Comparison of ENCODE assay signal across 24 mouse cellular contexts in the genomic region with DNA sequence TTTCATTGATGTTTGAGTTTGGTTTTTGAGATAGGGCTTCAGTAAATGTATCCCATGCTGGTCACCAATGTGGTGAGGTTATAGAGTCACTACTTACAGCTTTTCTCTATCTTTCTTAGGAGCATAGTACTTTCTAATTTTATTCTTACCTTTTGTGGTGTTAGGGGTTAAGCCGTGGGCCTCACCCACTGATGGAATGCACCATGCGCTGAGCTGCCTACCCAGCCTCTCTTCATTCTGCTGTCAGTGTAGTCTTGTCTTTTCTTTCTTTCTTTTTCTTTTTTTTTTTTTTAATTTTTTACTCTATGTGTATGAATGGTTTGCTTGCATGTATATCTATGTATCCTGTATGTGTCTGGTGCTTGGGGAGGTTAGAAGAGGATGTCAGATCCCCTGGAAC. TPM values are rescaled to one million over a fixed set of nuclear protein-coding genes. Genes with fewer than 3 reads are reported as not detected.
DNase-seq lines count a peak whose midpoint lies in the region; TF ChIP-seq lines count a peak whose summit lies in the region.
"Had no signal": no experiment of that assay in that cellular context is flagged by ENCODE, and none has a peak within 500 bp of the region (broad histone marks: within the 10 kb centered on the region; RNA-seq: fewer than 3 reads in every experiment).

No protein-coding gene starts in this region.

- no peaks in the 10 kb centered on the region for H3K9me3 ChIP-seq in E14TG2a.4 (ENCODE audit: low read length)
- no peaks in the 10 kb centered on the region for H3K9me3 ChIP-seq in ES-E14 (ENCODE audit: control insufficient read depth, insufficient read depth, low read depth, low read length)
- H3K9me3 ChIP-seq: embryonic facial prominence, embryonic 13.5 days; embryonic facial prominence, embryonic 15.5 days; forebrain, embryonic 10.5 days; forebrain, embryonic 12.5 days had no signal

- in situ Hi-C loops in ES-E14 (cut with MboI; ENCODE audit: low sequenced_read_pairs in 2 of 2, unreplicated experiment in 2 of 2), result no loop called here

- H3K27me3 ChIP-seq in E14TG2a.4 (ENCODE audit: insufficient read depth, low read length), result no peaks in the 10 kb centered on the region
- H3K27me3 ChIP-seq: embryonic facial prominence, embryonic 13.5 days; embryonic facial prominence, embryonic 15.5 days; forebrain, embryonic 12.5 days had no signal

- H3K4me1 ChIP-seq in E14TG2a.4 (replicated peaks; ENCODE audit: low read depth, low read length) (peaks cover 88% of the 10 kb centered on the region), ES-E14 (ENCODE audit: control insufficient read depth in 2 of 2, insufficient read depth in 2 of 2, low read length in 2 of 2, poor library complexity in 1 of 2) (peaks cover 6 to 9% of the 10 kb centered on the region in 2 experiments; a peak in 3 of 4 replicates)

- TF ChIP-seq CTCF in E14TG2a.4 (conservative IDR thresholded peaks at IDR 0.05; ENCODE audit: low read length), result no peak

- peak overlapping the region; percentile 58; the same call in 1 of the 2 replicates for H3K27ac ChIP-seq in ES-E14 (ENCODE audit: insufficient read depth, low read depth, low read length, poor library complexity, severe bottlenecking)
- H3K27ac ChIP-seq: embryonic facial prominence, embryonic 13.5 days; embryonic facial prominence, embryonic 15.5 days; forebrain, embryonic 10.5 days; forebrain, embryonic 12.5 days had no signal

- H3K4me3 ChIP-seq in E14TG2a.4 (replicated peaks; ENCODE audit: low read length) (peak overlapping the region; percentile 50), ES-E14 (ENCODE audit: insufficient read depth in 1 of 2, low read depth in 1 of 2, low read length in 2 of 2, poor library complexity in 1 of 2, severe bottlenecking in 1 of 2) (peak overlapping the region in 1 of 2 experiments; percentile 8; a peak in 1 of 4 replicates)
- H3K4me3 ChIP-seq: embryonic facial prominence, embryonic 13.5 days; embryonic facial prominence, embryonic 15.5 days; erythroblast, embryonic 14.5 days; forebrain, embryonic 10.5 days; forebrain, embryonic 12.5 days had no signal

- no peak overlapping the region for H3K9ac ChIP-seq in ES-E14 (ENCODE audit: insufficient read depth, low read depth, low read length, poor library complexity, severe bottlenecking)
- H3K9ac ChIP-seq: embryonic facial prominence, embryonic 13.5 days; embryonic facial prominence, embryonic 15.5 days; forebrain, embryonic 12.5 days had no signal

- peaks cover 100% of the 10 kb centered on the region for H3K36me3 ChIP-seq in E14TG2a.4 (ENCODE audit: insufficient read depth, low read length)
- peaks cover 49% of the 10 kb centered on the region for H3K36me3 ChIP-seq in ES-E14 (ENCODE audit: control insufficient read depth, insufficient read depth, low read length, poor library complexity, severe bottlenecking)

- no peak for DNase-seq in ES-E14 (ENCODE audit: low read depth, low spot score)
- DNase-seq in ZHBTc4 (ENCODE audit: low read depth, low spot score), result peak; percentile 57
- no peak for DNase-seq in layer of hippocampus, postnatal 25 days (ENCODE audit: extremely low spot score in 1 of 2, low spot score in 1 of 2)
- DNase-seq in adrenal gland, adult 2 months, result no peak
- DNase-seq: adrenal gland, postnatal 10 days; adrenal gland, postnatal 25 days; cerebellum, adult 11 months; cerebellum, adult 18-20 months; cerebellum, adult 8-10 months; cerebellum, adult 9-11 months; cerebellum, postnatal 14 days; cerebellum, postnatal 36 days; embryo, embryonic 11 days had no signal

TF ChIP-seq in ES-E14, 5 proteins besides CTCF, POLR2A, EP300 and RAD21:
- TF ChIP-seq CHD2 (IDR thresholded peaks at IDR 0.05; ENCODE audit: low read depth, low read length) (no peak), ZNF384 (IDR thresholded peaks at IDR 0.05; ENCODE audit: low read depth, low read length) (no peak; the same call in 1 of the 2 replicates), MAFK (IDR thresholded peaks at IDR 0.05; ENCODE audit: insufficient read depth, low read depth, low read length) (no peak), HCFC1 (IDR thresholded peaks at IDR 0.05; ENCODE audit: borderline replicate concordance, insufficient read depth, low read length) (no peak), ZC3H11A (IDR thresholded peaks at IDR 0.05; ENCODE audit: borderline replicate concordance, low read depth, low read length) (no peak)

RNA-seq across cellular contexts. Expression of gene Wdr82, which starts 8.7 kb away (rescaled TPM):
- total RNA-seq in ES-E14 (2012; rRNA removed), result 83.7 and 95.8 TPM in 2 replicates
- total RNA-seq in layer of hippocampus, postnatal 25 days (2021), result 100 to 1,000 TPM; 132 to 141 TPM
- total RNA-seq in adrenal gland, adult 2 months (2021), result 10 to 100 TPM; 66.8 to 75.8 TPM
- 50.5 and 67.4 TPM in 2 replicates for polyA plus RNA-seq in adrenal gland, adult 2 months (2012; rRNA removed)

RNA-seq across cellular contexts. Expression of gene Ppm1m, which starts 20.1 kb away (rescaled TPM):
- total RNA-seq in ES-E14 (2012; rRNA removed), result 40.6 and 53.9 TPM in 2 replicates
- total RNA-seq in layer of hippocampus, postnatal 25 days (2021), result 10 to 100 TPM; 15.6 to 16.6 TPM
- 100 to 1,000 TPM in 1 of 2 experiments, 10 to 100 TPM in 1; 84.6 to 135 TPM for total RNA-seq in adrenal gland, adult 2 months (2021)
- polyA plus RNA-seq in adrenal gland, adult 2 months (2012; rRNA removed), result 216 and 273 TPM in 2 replicates

RNA-seq across cellular contexts. Expression of gene Glyctk, which starts 21.5 kb away (rescaled TPM):
- 3.2 and 5.5 TPM in 2 replicates for total RNA-seq in ES-E14 (2012; rRNA removed)
- 1 to 10 TPM; 3.1 to 3.3 TPM for total RNA-seq in layer of hippocampus, postnatal 25 days (2021)
- 1 to 10 TPM; 2.5 to 3.3 TPM for total RNA-seq in adrenal gland, adult 2 months (2021)
- 2.5 and 3.2 TPM in 2 replicates for polyA plus RNA-seq in adrenal gland, adult 2 months (2012; rRNA removed)

RNA-seq across cellular contexts. Expression of gene Twf2, which starts 23.5 kb away (rescaled TPM):
- 135 and 139 TPM in 2 replicates for total RNA-seq in ES-E14 (2012; rRNA removed)
- 10 to 100 TPM; 52.3 to 57.2 TPM for total RNA-seq in layer of hippocampus, postnatal 25 days (2021)
- total RNA-seq in adrenal gland, adult 2 months (2021), result 100 to 1,000 TPM in 1 of 2 experiments, 10 to 100 TPM in 1; 75.8 to 128 TPM
- 121 and 125 TPM in 2 replicates for polyA plus RNA-seq in adrenal gland, adult 2 months (2012; rRNA removed)

RNA-seq across cellular contexts. Expression of gene Tlr9, which starts 42.9 kb away (rescaled TPM):
- total RNA-seq in ES-E14 (2012; rRNA removed), result 0.09 TPM in 1 of 2 replicates, not detected in the other
- total RNA-seq in layer of hippocampus, postnatal 25 days (2021), result 1 to 10 TPM; 1.2 to 1.5 TPM
- 1 to 10 TPM in 1 of 2 experiments, under 1 TPM in 1; 0.84 to 1.4 TPM for total RNA-seq in adrenal gland, adult 2 months (2021)
- polyA plus RNA-seq in adrenal gland, adult 2 months (2012; rRNA removed), result 2.5 and 2.7 TPM in 2 replicates
- total RNA-seq: MEL had no signal
- polyA plus RNA-seq: C2C12; embryonic facial prominence, embryonic 11.5 days; embryonic facial prominence, embryonic 13.5 days; forebrain, embryonic 10.5 days; forebrain, embryonic 12.5 days; forebrain, embryonic 14.5 days; forebrain, embryonic 16.5 days had no signal
